Comparison of ENCODE assay signal across 8 mouse cellular contexts in the genomic region with DNA sequence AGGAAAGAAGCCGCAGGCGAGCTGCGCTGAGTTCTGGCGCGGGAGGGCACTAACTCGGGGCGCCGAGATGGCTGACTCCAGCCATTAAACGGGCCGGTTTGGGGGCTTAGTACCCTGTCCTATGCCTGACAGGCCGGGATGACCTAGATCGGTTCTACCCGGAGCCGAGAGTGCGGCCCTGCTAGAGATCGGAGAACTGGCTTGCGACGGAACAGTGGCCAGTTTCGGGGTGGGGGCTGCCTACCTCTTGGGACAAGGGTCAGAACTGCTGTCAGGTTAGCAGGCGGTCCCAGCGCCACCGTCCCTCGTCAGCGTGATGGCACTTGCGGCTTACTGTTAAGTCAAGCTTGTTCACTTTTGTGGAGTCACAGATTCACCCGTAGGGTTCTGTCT. TPM values are rescaled to one million over a fixed set of nuclear protein-coding genes. Genes with fewer than 3 reads are reported as not detected.
DNase-seq lines count a peak whose midpoint lies in the region; ATAC-seq and TF ChIP-seq lines count a peak whose summit lies in the region.

No protein-coding gene starts in this region.

- H3K4me2 ChIP-seq in forebrain, embryonic 16.5 days (ENCODE audit: low read length) = peak overlapping the region; percentile 91
- peak overlapping the region; percentile 95 for H3K4me2 ChIP-seq in liver, postnatal 0 days (ENCODE audit: low read depth, low read length)

- peak; percentile 62 for DNase-seq in kidney, adult 11 months
- no peak for DNase-seq in kidney, adult 8-10 months
- peak; percentile 65 for DNase-seq in liver, postnatal 0 days
- no peak for DNase-seq in ovary, postnatal 36 days (ENCODE audit: low spot score)
- DNase-seq in cerebellum, adult 11 months = no peak
- no peak for DNase-seq in frontal cortex, postnatal 10 days (ENCODE audit: low spot score in 2 of 2)

- TF ChIP-seq EP300 in liver, postnatal 0 days (IDR thresholded peaks at IDR 0.05; ENCODE audit: low read depth) = no peak

- peak overlapping the region; percentile 98 for H3K4me3 ChIP-seq in bone marrow, adult 2 months (replicated peaks; ENCODE audit: control insufficient read depth, low read depth, low read length)
- peak overlapping the region; percentile 96 for H3K4me3 ChIP-seq in forebrain, embryonic 16.5 days (replicated peaks; ENCODE audit: low read length)
- peak overlapping the region; percentile 81 for H3K4me3 ChIP-seq in liver, postnatal 0 days (ENCODE audit: low read depth, low read length)

- no peaks in the 10 kb centered on the region for H3K27me3 ChIP-seq in forebrain, embryonic 16.5 days (replicated peaks; ENCODE audit: control insufficient read depth, insufficient read depth, low read length)
- H3K27me3 ChIP-seq in liver, postnatal 0 days (ENCODE audit: insufficient read depth, low read length) = no peaks in the 10 kb centered on the region

- peak; percentile 34 for ATAC-seq in forebrain, embryonic 16.5 days
- peak; percentile 8 for ATAC-seq in liver, postnatal 0 days

- H3K36me3 ChIP-seq in forebrain, embryonic 16.5 days (ENCODE audit: control insufficient read depth, insufficient read depth) = peaks cover 17% of the 10 kb centered on the region
- peaks cover 44% of the 10 kb centered on the region for H3K36me3 ChIP-seq in liver, postnatal 0 days (replicated peaks; ENCODE audit: insufficient read depth, low read length)

- WGBS in bone marrow, adult 2 months = under 1% methylated on average over 26 of the region's 26 CpGs
- under 1% methylated on average over 26 of the region's 26 CpGs for WGBS in forebrain, embryonic 16.5 days
- under 1% methylated on average over 24 of the region's 26 CpGs for WGBS in liver, postnatal 0 days (ENCODE audit: insufficient replicate concordance)

- peaks cover 9% of the 10 kb centered on the region for H3K4me1 ChIP-seq in bone marrow, adult 2 months (ENCODE audit: control insufficient read depth, insufficient read depth, low read length)
- peaks cover 21% of the 10 kb centered on the region for H3K4me1 ChIP-seq in forebrain, embryonic 16.5 days (replicated peaks; ENCODE audit: control insufficient read depth, insufficient read depth, low read length)
- peaks cover 34% of the 10 kb centered on the region for H3K4me1 ChIP-seq in liver, postnatal 0 days (ENCODE audit: insufficient read depth)

- peak overlapping the region; percentile 96 for H3K27ac ChIP-seq in bone marrow, adult 2 months (ENCODE audit: control insufficient read depth, insufficient read depth, low read depth, low read length, poor library complexity)
- H3K27ac ChIP-seq in forebrain, embryonic 16.5 days (ENCODE audit: low read length) = peak overlapping the region; percentile 93
- peak overlapping the region; percentile 95 for H3K27ac ChIP-seq in liver, postnatal 0 days (ENCODE audit: low read depth)

- TF ChIP-seq POLR2A in bone marrow, adult 2 months (IDR thresholded peaks at IDR 0.05; ENCODE audit: borderline replicate concordance, control insufficient read depth, low read depth, low read length) = no peak

- peak overlapping the region; percentile 97 for H3K9ac ChIP-seq in forebrain, embryonic 16.5 days (replicated peaks; ENCODE audit: low read depth, low read length)
- peak overlapping the region; percentile 94 for H3K9ac ChIP-seq in liver, postnatal 0 days (replicated peaks)

- no peak for TF ChIP-seq CTCF in bone marrow, adult 2 months (IDR thresholded peaks at IDR 0.05; ENCODE audit: control insufficient read depth, insufficient read depth, low read length)
- TF ChIP-seq CTCF in liver, postnatal 0 days (IDR thresholded peaks at IDR 0.05; ENCODE audit: low read depth) = no peak

- H3K9me3 ChIP-seq in forebrain, embryonic 16.5 days (ENCODE audit: control insufficient read depth, low read length) = no peaks in the 10 kb centered on the region
- H3K9me3 ChIP-seq in liver, postnatal 0 days (ENCODE audit: low read length) = no peaks in the 10 kb centered on the region

RNA-seq across cellular contexts. Expression of gene Gga3, which starts 0.4 kb away (rescaled TPM):
- 41.5 and 69.6 TPM in 2 replicates for polyA plus RNA-seq in bone marrow, adult 2 months (2011; ENCODE audit: insufficient read depth, insufficient read length, low replicate concordance, missing spikeins)
- polyA plus RNA-seq in forebrain, embryonic 16.5 days (2015; fragmentation: Nextera tagmentation; extraction: Ambion mirVana) = 32.5 and 37.4 TPM in 2 replicates
- 3.0 and 3.5 TPM in 2 replicates for polyA plus RNA-seq in liver, postnatal 0 days (2015; fragmentation: Nextera tagmentation; extraction: Ambion mirVana)

RNA-seq across cellular contexts. Expression of gene Mrps7, which starts 0.6 kb away (rescaled TPM):
- 19.3 and 26.7 TPM in 2 replicates for polyA plus RNA-seq in bone marrow, adult 2 months (2011; ENCODE audit: insufficient read depth, insufficient read length, low replicate concordance, missing spikeins)
- 68.0 and 76.5 TPM in 2 replicates for polyA plus RNA-seq in forebrain, embryonic 16.5 days (2015; fragmentation: Nextera tagmentation; extraction: Ambion mirVana)
- polyA plus RNA-seq in liver, postnatal 0 days (2015; fragmentation: Nextera tagmentation; extraction: Ambion mirVana) = 46.4 and 48.9 TPM in 2 replicates

RNA-seq across cellular contexts. Expression of gene Mif4gd, which starts 8.5 kb away (rescaled TPM):
- polyA plus RNA-seq in bone marrow, adult 2 months (2011; ENCODE audit: insufficient read depth, insufficient read length, low replicate concordance, missing spikeins) = 65.8 and 86.0 TPM in 2 replicates
- polyA plus RNA-seq in forebrain, embryonic 16.5 days (2015; fragmentation: Nextera tagmentation; extraction: Ambion mirVana) = 9.8 and 12.9 TPM in 2 replicates
- polyA plus RNA-seq in liver, postnatal 0 days (2015; fragmentation: Nextera tagmentation; extraction: Ambion mirVana) = 37.9 and 39.9 TPM in 2 replicates

RNA-seq across cellular contexts. Expression of gene Slc25a19, which starts 23.8 kb away (rescaled TPM):
- 9.3 and 23.0 TPM in 2 replicates for polyA plus RNA-seq in bone marrow, adult 2 months (2011; ENCODE audit: insufficient read depth, insufficient read length, low replicate concordance, missing spikeins)
- polyA plus RNA-seq in forebrain, embryonic 16.5 days (2015; fragmentation: Nextera tagmentation; extraction: Ambion mirVana) = 57.2 and 63.0 TPM in 2 replicates
- polyA plus RNA-seq in liver, postnatal 0 days (2015; fragmentation: Nextera tagmentation; extraction: Ambion mirVana) = 6.1 and 6.9 TPM in 2 replicates

RNA-seq across cellular contexts. Expression of gene Nup85, which starts 40.1 kb away (rescaled TPM):
- 111 and 163 TPM in 2 replicates for polyA plus RNA-seq in bone marrow, adult 2 months (2011; ENCODE audit: insufficient read depth, insufficient read length, low replicate concordance, missing spikeins)
- 138 and 144 TPM in 2 replicates for polyA plus RNA-seq in forebrain, embryonic 16.5 days (2015; fragmentation: Nextera tagmentation; extraction: Ambion mirVana)
- 41.8 and 46.0 TPM in 2 replicates for polyA plus RNA-seq in liver, postnatal 0 days (2015; fragmentation: Nextera tagmentation; extraction: Ambion mirVana)

Comparison
In these comparisons a context has a peak if more than half of its experiments do, and no peak if none do; other contexts are left out.
1. DNase-seq: peak in kidney, adult 11 months (single experiment) and liver, postnatal 0 days (single experiment); none in kidney, adult 8-10 months (0 of 2), ovary, postnatal 36 days (single experiment), cerebellum, adult 11 months (single experiment) and frontal cortex, postnatal 10 days (0 of 2).
2. Peak in every context shown above with its lines, with median percentiles within 50 percentile points of each other: H3K27ac ChIP-seq and H3K4me3 ChIP-seq.